Mouse (Mus musculus) midbrain, embryonic 15.5 days (tissue): ENCODE results near the gene Cpa2. TPM values are rescaled to one million over a fixed set of nuclear protein-coding genes. Genes with fewer than 3 reads are reported as not detected.

Experiments
- ATAC-seq: fragments of 200-750 bp; cut with Nextera tagmentation; replicated peaks from 2 replicates; pipeline ENCODE4 v1.8.0; 2017; ENCODE audit warnings: moderate TSS enrichment
- H3K27ac ChIP-seq: fragments of 300-500 bp; sonication (generic); 2 replicates; pipeline ENCODE4 v1.5.1; 2015; ENCODE audit warnings: mild to moderate bottlenecking, inconsistent platforms
- H3K27me3 ChIP-seq: fragments of 300-500 bp; sonication (generic); replicated peaks from 2 replicates; pipeline ENCODE4 v1.6.1; 2015; ENCODE audit warnings: inconsistent platforms
- H3K36me3 ChIP-seq: fragments of 300-500 bp; sonication (generic); replicated peaks from 2 replicates; pipeline ENCODE4 v1.6.1; 2015; ENCODE audit warnings: inconsistent platforms
- H3K4me1 ChIP-seq: fragments of 300-500 bp; sonication (generic); 2 replicates; pipeline ENCODE4 v1.6.1; 2015; ENCODE audit warnings: inconsistent platforms
- H3K4me2 ChIP-seq: fragments of 300-500 bp; sonication (generic); 2 replicates; pipeline ENCODE4 v1.6.1; 2015; ENCODE audit warnings: inconsistent platforms, mild to moderate bottlenecking, moderate library complexity
- H3K4me3 ChIP-seq: fragments of 300-500 bp; sonication (generic); 2 replicates; pipeline ENCODE4 v1.5.1; 2015; ENCODE audit warnings: mild to moderate bottlenecking, inconsistent platforms
- H3K9ac ChIP-seq: fragments of 300-500 bp; sonication (generic); 2 replicates; pipeline ENCODE4 v1.6.1; 2015; ENCODE audit warnings: mild to moderate bottlenecking, inconsistent platforms
- H3K9me3 ChIP-seq: fragments of 300-500 bp; sonication (generic); 2 replicates; pipeline ENCODE4 v1.6.1; 2016; ENCODE audit warnings: inconsistent platforms
- WGBS: fragments of 180-500 bp; shearing (Covaris S2); methylation state at CpG from one replicate; pipeline ENCODE4 v1.1.7; 2015; ENCODE audit warnings: mixed read lengths; 5-methylcytosine and 5-hydroxymethylcytosine counted together
- polyA plus RNA-seq: library from polyadenylated mRNA; unstranded; fragments of >200 nt; fragmentation: Nextera tagmentation; extraction: Ambion mirVana; gene quantifications from 2 replicates; pipeline ENCODE4 v1.2.1, GENCODE M21; 2015

Gene Cpa2
- polyA plus RNA-seq, 1 experiment from 2014 or later: 6.7 TPM

GRCm38 (mm10) chr6:30569331-30569730 lies 27.9 kb downstream of the Cpa2 start:
- Histone ChIP-seq H3K4me2 (no peak overlapping the region), H3K9me3 (no peaks in the 10 kb centered on the region), H3K9ac (no peak overlapping the region), H3K27me3 (no peaks in the 10 kb centered on the region), H3K36me3 (no peaks in the 10 kb centered on the region), H3K4me3 (no peak overlapping the region), H3K27ac (no peak overlapping the region), H3K4me1 (peaks cover 14% of the 10 kb centered on the region)
- 89% methylated on average over 10 of the region's 10 CpGs for WGBS
- ATAC-seq: no peak

- H3K27ac ChIP-seq: no peak overlapping the region
Observed at GRCm38 (mm10) chr6:30570012-30570411, 28.6 kb downstream of the Cpa2 start.

GRCm38 (mm10) chr6:30572456-30573311 lies 31.3 kb downstream of the Cpa2 start:
- 22% methylated on average over 20 of the region's 20 CpGs for WGBS
- ATAC-seq: peak; percentile 95

More at GRCm38 (mm10) chr6:30570012-30570411, 28.6 kb downstream of the Cpa2 start:
- Histone ChIP-seq H3K9ac (no peak overlapping the region), H3K27me3 (no peaks in the 10 kb centered on the region), H3K36me3 (no peaks in the 10 kb centered on the region), H3K4me2 (no peak overlapping the region), H3K9me3 (no peaks in the 10 kb centered on the region), H3K4me3 (no peak overlapping the region), H3K4me1 (peaks cover 14% of the 10 kb centered on the region)
- no peak for ATAC-seq
- WGBS: 91% methylated on average over 5 of the region's 5 CpGs

GRCm38 (mm10) chr6:30573380-30573779 lies 32.0 kb downstream of the Cpa2 start:
- Histone ChIP-seq H3K9ac (no peak overlapping the region), H3K27me3 (no peaks in the 10 kb centered on the region), H3K36me3 (no peaks in the 10 kb centered on the region), H3K9me3 (no peaks in the 10 kb centered on the region), H3K27ac (peak overlapping the region; percentile 78), H3K4me2 (no peak overlapping the region), H3K4me3 (no peak overlapping the region), H3K4me1 (peaks cover 14% of the 10 kb centered on the region)
- ATAC-seq: no peak
- 65% methylated on average over 5 of the region's 5 CpGs for WGBS

More at GRCm38 (mm10) chr6:30572456-30573311, 31.3 kb downstream of the Cpa2 start:
- no peak overlapping the region for H3K9ac ChIP-seq
- peak overlapping the region; percentile 26 for H3K4me2 ChIP-seq
- no peaks in the 10 kb centered on the region for H3K27me3 ChIP-seq
- H3K4me3 ChIP-seq: no peak overlapping the region
- peak overlapping the region; percentile 78 for H3K27ac ChIP-seq
- no peaks in the 10 kb centered on the region for H3K9me3 ChIP-seq
- peaks cover 14% of the 10 kb centered on the region for H3K4me1 ChIP-seq
- H3K36me3 ChIP-seq: no peaks in the 10 kb centered on the region

GRCm38 (mm10) chr6:30574945-30575344 lies 33.6 kb downstream of the Cpa2 start:
- WGBS: 91% methylated on average over 1 of the region's 1 CpGs
- Histone ChIP-seq H3K36me3 (no peaks in the 10 kb centered on the region), H3K4me3 (no peak overlapping the region), H3K27ac (no peak overlapping the region), H3K9ac (no peak overlapping the region), H3K4me2 (no peak overlapping the region), H3K4me1 (peaks cover 19% of the 10 kb centered on the region), H3K9me3 (no peaks in the 10 kb centered on the region), H3K27me3 (no peaks in the 10 kb centered on the region)
- no peak for ATAC-seq

- no peaks in the 10 kb centered on the region for H3K9me3 ChIP-seq
- 79% methylated on average over 17 of the region's 17 CpGs for WGBS
- H3K4me3 ChIP-seq: no peak overlapping the region
- no peak overlapping the region for H3K9ac ChIP-seq
- H3K4me2 ChIP-seq: no peak overlapping the region
- no peaks in the 10 kb centered on the region for H3K27me3 ChIP-seq
- H3K4me1 ChIP-seq: peaks cover 34% of the 10 kb centered on the region
- H3K36me3 ChIP-seq: no peaks in the 10 kb centered on the region
- no peak for ATAC-seq
- H3K27ac ChIP-seq: no peak overlapping the region
Observed at GRCm38 (mm10) chr6:30576477-30577203, 35.3 kb downstream of the Cpa2 start.

- Histone ChIP-seq H3K4me2 (peak overlapping the region; percentile 11; the same call in 1 of the 2 replicates), H3K4me1 (peaks cover 20% of the 10 kb centered on the region), H3K27me3 (no peaks in the 10 kb centered on the region), H3K27ac (peak overlapping the region; percentile 71), H3K4me3 (no peak overlapping the region), H3K9me3 (no peaks in the 10 kb centered on the region), H3K36me3 (no peaks in the 10 kb centered on the region), H3K9ac (no peak overlapping the region)
- 31% methylated on average over 17 of the region's 17 CpGs for WGBS
- ATAC-seq: peak; percentile 65
Observed at GRCm38 (mm10) chr6:30579961-30580840, 38.8 kb downstream of the Cpa2 start.

- no peaks in the 10 kb centered on the region for H3K9me3 ChIP-seq
- peak; percentile 43 for ATAC-seq
- H3K4me1 ChIP-seq: peaks cover 20% of the 10 kb centered on the region
- H3K27me3 ChIP-seq: no peaks in the 10 kb centered on the region
- no peak overlapping the region for H3K4me3 ChIP-seq
- peak overlapping the region; percentile 11; the same call in 1 of the 2 replicates for H3K4me2 ChIP-seq
- 41% methylated on average over 8 of the region's 8 CpGs for WGBS
- no peak overlapping the region for H3K9ac ChIP-seq
- peak overlapping the region; percentile 71 for H3K27ac ChIP-seq
- H3K36me3 ChIP-seq: no peaks in the 10 kb centered on the region
Observed at GRCm38 (mm10) chr6:30580841-30581176, 39.4 kb downstream of the Cpa2 start.

- WGBS: 79% methylated on average over 7 of the region's 7 CpGs
- ATAC-seq: no peak
Observed at GRCm38 (mm10) chr6:30586886-30587442, 45.6 kb downstream of the Cpa2 start.

GRCm38 (mm10) chr6:30589819-30590218 lies 48.4 kb downstream of the Cpa2 start:
- H3K27me3 ChIP-seq: no peaks in the 10 kb centered on the region
- ATAC-seq: no peak
- no peaks in the 10 kb centered on the region for H3K9me3 ChIP-seq
- no peak overlapping the region for H3K9ac ChIP-seq
- peaks cover 10% of the 10 kb centered on the region; the same call in 1 of the 2 replicates for H3K4me1 ChIP-seq
- no peak overlapping the region for H3K4me2 ChIP-seq
- H3K27ac ChIP-seq: no peak overlapping the region
- WGBS: 45% methylated on average over 2 of the region's 2 CpGs
- H3K4me3 ChIP-seq: no peak overlapping the region
- no peaks in the 10 kb centered on the region for H3K36me3 ChIP-seq

More at GRCm38 (mm10) chr6:30586886-30587442, 45.6 kb downstream of the Cpa2 start:
- Histone ChIP-seq H3K9ac (no peak overlapping the region), H3K4me2 (no peak overlapping the region), H3K4me3 (no peak overlapping the region), H3K36me3 (no peaks in the 10 kb centered on the region), H3K9me3 (no peaks in the 10 kb centered on the region), H3K27me3 (no peaks in the 10 kb centered on the region), H3K4me1 (no peaks in the 10 kb centered on the region; the same call in 1 of the 2 replicates), H3K27ac (no peak overlapping the region)

GRCm38 (mm10) chr6:30591851-30592404 lies 50.5 kb downstream of the Cpa2 start:
- H3K4me1 ChIP-seq: peaks cover 10% of the 10 kb centered on the region; the same call in 1 of the 2 replicates

More at GRCm38 (mm10) chr6:30591851-30592404, 50.5 kb downstream of the Cpa2 start:
- WGBS: 70% methylated on average over 5 of the region's 5 CpGs
- H3K36me3 ChIP-seq: no peaks in the 10 kb centered on the region
- H3K4me2 ChIP-seq: no peak overlapping the region
- H3K27ac ChIP-seq: peak overlapping the region; percentile 66
- H3K27me3 ChIP-seq: no peaks in the 10 kb centered on the region
- no peak overlapping the region for H3K9ac ChIP-seq
- no peak for ATAC-seq
- no peaks in the 10 kb centered on the region for H3K9me3 ChIP-seq
- H3K4me3 ChIP-seq: no peak overlapping the region
